ENCODE assay signal across 12 mouse cellular contexts in the genomic region with DNA sequence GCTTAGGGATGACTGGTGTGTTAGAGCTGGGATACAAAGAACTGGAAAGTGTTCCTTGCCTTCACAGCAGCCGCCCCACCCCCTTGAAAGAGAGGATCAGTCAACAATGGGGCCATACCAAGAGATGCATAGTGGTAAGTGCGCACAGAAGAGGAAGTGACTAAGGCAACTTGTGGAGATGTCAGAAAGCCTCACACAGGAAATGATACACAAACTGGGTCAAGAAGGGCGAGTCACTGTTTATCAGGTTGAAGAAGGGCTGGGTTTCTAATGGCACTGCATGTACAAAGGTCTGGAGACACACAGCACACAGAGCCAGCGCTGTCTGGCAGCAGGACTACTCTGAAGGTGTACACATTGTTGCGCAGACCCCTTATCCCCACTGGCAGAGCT. TPM values are rescaled to one million over a fixed set of nuclear protein-coding genes. Genes with fewer than 3 reads are reported as not detected.
DNase-seq lines count a peak whose midpoint lies in the region; ATAC-seq and TF ChIP-seq lines count a peak whose summit lies in the region.
"Had no signal": no experiment of that assay in that cellular context is flagged by ENCODE, and none has a peak within 500 bp of the region (broad histone marks: within the 10 kb centered on the region; RNA-seq: fewer than 3 reads in every experiment).

No protein-coding gene starts in this region.

- TF ChIP-seq POLR2A in lung, adult 2 months (IDR thresholded peaks at IDR 0.05; ENCODE audit: borderline replicate concordance, extremely low read depth, low read depth, low read length): no peak

- peaks cover 11% of the 10 kb centered on the region; the same call in 1 of the 2 replicates for H3K4me1 ChIP-seq in lung, adult 2 months (ENCODE audit: control insufficient read depth, insufficient read depth, low read length)
- 0 out of 2 replicates have a peak, but pooled peaks cover 2% of the 10 kb centered on the region for H3K4me1 ChIP-seq in heart, embryonic 16.5 days (ENCODE audit: control insufficient read depth, insufficient read depth, low read length)
- no peaks in the 10 kb centered on the region for H3K4me1 ChIP-seq in forebrain, embryonic 10.5 days
- no peaks in the 10 kb centered on the region for H3K4me1 ChIP-seq in neural tube, embryonic 15.5 days
- H3K4me1 ChIP-seq: midbrain, embryonic 12.5 days had no signal

- H3K27me3 ChIP-seq in heart, embryonic 16.5 days (ENCODE audit: control insufficient read depth, insufficient read depth, low read length): no peaks in the 10 kb centered on the region
- H3K27me3 ChIP-seq in forebrain, embryonic 10.5 days (ENCODE audit: poor library complexity, severe bottlenecking): no peaks in the 10 kb centered on the region
- H3K27me3 ChIP-seq in neural tube, embryonic 15.5 days (replicated peaks): no peaks in the 10 kb centered on the region
- H3K27me3 ChIP-seq: midbrain, embryonic 12.5 days had no signal

- no peak overlapping the region for H3K4me3 ChIP-seq in lung, adult 2 months (replicated peaks; ENCODE audit: extremely low read depth, low read depth, low read length)
- H3K4me3 ChIP-seq in heart, embryonic 16.5 days (ENCODE audit: low read length): no peak overlapping the region
- H3K4me3 ChIP-seq in forebrain, embryonic 10.5 days: no peak overlapping the region
- H3K4me3 ChIP-seq in neural tube, embryonic 15.5 days (replicated peaks): no peak overlapping the region
- H3K4me3 ChIP-seq: midbrain, embryonic 12.5 days had no signal

- TF ChIP-seq CTCF in lung, adult 2 months (IDR thresholded peaks at IDR 0.05; ENCODE audit: insufficient read depth, low read length): no peak

- no peaks in the 10 kb centered on the region; the same call in 1 of the 2 replicates for H3K9me3 ChIP-seq in heart, embryonic 16.5 days (replicated peaks; ENCODE audit: control insufficient read depth, low read length)
- H3K9me3 ChIP-seq in forebrain, embryonic 10.5 days: peaks cover 3% of the 10 kb centered on the region; the same call in 1 of the 2 replicates
- H3K9me3 ChIP-seq in neural tube, embryonic 15.5 days (replicated peaks): no peaks in the 10 kb centered on the region
- H3K9me3 ChIP-seq: midbrain, embryonic 12.5 days had no signal

- ATAC-seq in heart, embryonic 16.5 days (replicated peaks; ENCODE audit: extremely low read depth, insufficient read depth, low FRiP score): no peak
- no peak for ATAC-seq in neural tube, embryonic 15.5 days (ENCODE audit: low FRiP score)

- H3K27ac ChIP-seq in heart, embryonic 16.5 days (ENCODE audit: low read length): peak overlapping the region; percentile 18; the same call in 1 of the 2 replicates
- H3K27ac ChIP-seq in forebrain, embryonic 10.5 days: no peak overlapping the region
- H3K27ac ChIP-seq in neural tube, embryonic 15.5 days (replicated peaks): no peak overlapping the region
- H3K27ac ChIP-seq: midbrain, embryonic 12.5 days had no signal

- H3K4me2 ChIP-seq in heart, embryonic 16.5 days (ENCODE audit: low read depth, low read length): no peak overlapping the region
- H3K4me2 ChIP-seq in neural tube, embryonic 15.5 days: no peak overlapping the region
- H3K4me2 ChIP-seq: midbrain, embryonic 12.5 days had no signal

- no peak overlapping the region for H3K9ac ChIP-seq in heart, embryonic 16.5 days (ENCODE audit: low read length)
- no peak overlapping the region for H3K9ac ChIP-seq in neural tube, embryonic 15.5 days (replicated peaks)
- H3K9ac ChIP-seq: midbrain, embryonic 12.5 days had no signal

- peak; percentile 45 to 60 for DNase-seq in lung, adult 18-20 months
- no peak for DNase-seq in lung, adult 2 months
- DNase-seq in lung, postnatal 25 days (ENCODE audit: low spot score): peak; percentile 73
- DNase-seq in thymus, postnatal 10 days (ENCODE audit: low spot score in 2 of 2): peak; percentile 57 to 58
- DNase-seq in forebrain, embryonic 10.5 days (ENCODE audit: extremely low spot score, low spot score): no peak
- DNase-seq in kidney, postnatal 25 days: no peak
- DNase-seq: cerebellum, adult 11 months; gastrocnemius, postnatal 14 days had no signal

- 43% methylated on average over 5 of the region's 5 CpGs for WGBS in lung, adult 2 months
- 66% methylated on average over 5 of the region's 5 CpGs for WGBS in heart, embryonic 16.5 days
- 80% methylated on average over 5 of the region's 5 CpGs for WGBS in forebrain, embryonic 10.5 days
- WGBS in neural tube, embryonic 15.5 days: 85% methylated on average over 5 of the region's 5 CpGs

- no peaks in the 10 kb centered on the region for H3K36me3 ChIP-seq in heart, embryonic 16.5 days (ENCODE audit: control insufficient read depth, insufficient read depth)
- H3K36me3 ChIP-seq in forebrain, embryonic 10.5 days (replicated peaks): no peaks in the 10 kb centered on the region
- H3K36me3 ChIP-seq in neural tube, embryonic 15.5 days: no peaks in the 10 kb centered on the region
- H3K36me3 ChIP-seq: midbrain, embryonic 12.5 days had no signal

RNA-seq across cellular contexts. Expression of a gene that starts 45.0 kb away (rescaled TPM):
- not detected in 2 replicates for polyA plus RNA-seq in lung, adult 2 months (2012; rRNA removed)
- polyA plus RNA-seq in heart, embryonic 16.5 days (2015; fragmentation: Nextera tagmentation; extraction: Ambion mirVana): not detected in 2 replicates
- polyA plus RNA-seq in forebrain, embryonic 10.5 days (2016; fragmentation: Nextera tagmentation; extraction: Ambion mirVana): not detected in 2 replicates
- not detected in 2 replicates for polyA plus RNA-seq in neural tube, embryonic 15.5 days (2015; fragmentation: Nextera tagmentation; extraction: Ambion mirVana)
- polyA plus RNA-seq: large intestine, adult 2 months; midbrain, embryonic 12.5 days had no signal

Comparison
In these comparisons a context has a peak if more than half of its experiments do, and no peak if none do; other contexts are left out.
1. DNase-seq: peak in lung, adult 18-20 months (2 of 2), lung, postnatal 25 days (single experiment) and thymus, postnatal 10 days (2 of 2); none in lung, adult 2 months (single experiment), forebrain, embryonic 10.5 days (single experiment) and kidney, postnatal 25 days (0 of 2).